Mouse (Mus musculus): ENCODE data around the gene Ccna2. TPM values are rescaled to one million over a fixed set of nuclear protein-coding genes. Genes with fewer than 3 reads are reported as not detected.
A peak's percentile ranks its signal among the peaks of the same experiment; 100 is the strongest.

The Ccna2 gene
- polyA plus RNA-seq, 1 experiment = 106 TPM

- Histone ChIP-seq H3K27ac (ENCODE audit: control insufficient read depth, insufficient read depth, low read depth, low read length, poor library complexity) (no peak overlapping the region), H3K4me3 (replicated peaks; ENCODE audit: control insufficient read depth, low read depth, low read length) (no peak overlapping the region), H3K4me1 (ENCODE audit: control insufficient read depth, insufficient read depth, low read length) (no peaks in the 10 kb centered on the region)
- 74% methylated on average over 3 of the region's 3 CpGs for WGBS
- TF ChIP-seq CTCF (IDR thresholded peaks at IDR 0.05; ENCODE audit: control insufficient read depth, insufficient read depth, low read length) = no peak
- no peak for TF ChIP-seq POLR2A (IDR thresholded peaks at IDR 0.05; ENCODE audit: borderline replicate concordance, control insufficient read depth, low read depth, low read length)
These were observed 27.0 kb downstream of the Ccna2 start for GRCm38 (mm10) chr3:36544961-36545360.

- H3K4me1 ChIP-seq (ENCODE audit: control insufficient read depth, insufficient read depth, low read length) = no peaks in the 10 kb centered on the region
- TF ChIP-seq CTCF (IDR thresholded peaks at IDR 0.05; ENCODE audit: control insufficient read depth, insufficient read depth, low read length) (no peak), POLR2A (IDR thresholded peaks at IDR 0.05; ENCODE audit: borderline replicate concordance, control insufficient read depth, low read depth, low read length) (no peak)
- no peak overlapping the region for H3K27ac ChIP-seq (ENCODE audit: control insufficient read depth, insufficient read depth, low read depth, low read length, poor library complexity)
- no peak overlapping the region for H3K4me3 ChIP-seq (replicated peaks; ENCODE audit: control insufficient read depth, low read depth, low read length)
- WGBS = 76% methylated on average over 2 of the region's 2 CpGs
These were observed 30.6 kb downstream of the Ccna2 start for GRCm38 (mm10) chr3:36541399-36541798.

DNA sequence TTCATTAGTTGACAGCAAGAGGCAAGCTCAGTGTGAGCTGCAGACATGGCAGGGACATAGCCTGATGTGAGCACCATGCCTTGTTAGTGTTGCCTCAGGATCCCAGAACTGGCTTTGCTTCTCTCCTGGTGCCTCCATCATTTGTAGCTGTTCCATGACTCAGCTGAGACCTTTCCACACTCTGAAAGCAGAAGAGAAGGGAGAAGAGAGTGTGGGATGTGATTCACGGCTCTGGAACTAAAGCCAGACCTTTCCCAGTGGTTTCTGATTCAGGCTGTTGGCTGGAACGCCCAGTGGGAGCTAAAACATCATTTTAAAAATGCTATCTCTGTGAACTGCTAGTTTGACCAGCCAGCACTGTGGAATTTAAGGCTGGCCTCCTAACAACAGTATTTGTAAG lies 31.2 kb downstream of the Ccna2 start:
- no peak overlapping the region for H3K4me3 ChIP-seq (replicated peaks; ENCODE audit: control insufficient read depth, low read depth, low read length)
- H3K4me1 ChIP-seq (ENCODE audit: control insufficient read depth, insufficient read depth, low read length) = no peaks in the 10 kb centered on the region
- 69% methylated on average over 2 of the region's 2 CpGs for WGBS
- H3K27ac ChIP-seq (ENCODE audit: control insufficient read depth, insufficient read depth, low read depth, low read length, poor library complexity) = no peak overlapping the region
- no peak for TF ChIP-seq CTCF (IDR thresholded peaks at IDR 0.05; ENCODE audit: control insufficient read depth, insufficient read depth, low read length)
- no peak for TF ChIP-seq POLR2A (IDR thresholded peaks at IDR 0.05; ENCODE audit: borderline replicate concordance, control insufficient read depth, low read depth, low read length)

- Histone ChIP-seq H3K27ac (ENCODE audit: control insufficient read depth, insufficient read depth, low read depth, low read length, poor library complexity) (no peak overlapping the region), H3K4me3 (replicated peaks; ENCODE audit: control insufficient read depth, low read depth, low read length) (no peak overlapping the region), H3K4me1 (ENCODE audit: control insufficient read depth, insufficient read depth, low read length) (no peaks in the 10 kb centered on the region; the same call in 1 of the 2 replicates)
- TF ChIP-seq POLR2A (IDR thresholded peaks at IDR 0.05; ENCODE audit: borderline replicate concordance, control insufficient read depth, low read depth, low read length) = no peak
- TF ChIP-seq CTCF (IDR thresholded peaks at IDR 0.05; ENCODE audit: control insufficient read depth, insufficient read depth, low read length) = no peak
- WGBS = 70% methylated on average over 4 of the region's 4 CpGs
These were observed 34.1 kb downstream of the Ccna2 start for GRCm38 (mm10) chr3:36537701-36538470.

GRCm38 (mm10) chr3:36536041-36536440 lies 35.9 kb downstream of the Ccna2 start:
- Histone ChIP-seq H3K27ac (ENCODE audit: control insufficient read depth, insufficient read depth, low read depth, low read length, poor library complexity) (no peak overlapping the region), H3K4me3 (replicated peaks; ENCODE audit: control insufficient read depth, low read depth, low read length) (no peak overlapping the region), H3K4me1 (ENCODE audit: control insufficient read depth, insufficient read depth, low read length) (no peaks in the 10 kb centered on the region; the same call in 1 of the 2 replicates)
- WGBS = 70% methylated on average over 12 of the region's 12 CpGs
- TF ChIP-seq CTCF (IDR thresholded peaks at IDR 0.05; ENCODE audit: control insufficient read depth, insufficient read depth, low read length) = no peak
- no peak for TF ChIP-seq POLR2A (IDR thresholded peaks at IDR 0.05; ENCODE audit: borderline replicate concordance, control insufficient read depth, low read depth, low read length)

DNA sequence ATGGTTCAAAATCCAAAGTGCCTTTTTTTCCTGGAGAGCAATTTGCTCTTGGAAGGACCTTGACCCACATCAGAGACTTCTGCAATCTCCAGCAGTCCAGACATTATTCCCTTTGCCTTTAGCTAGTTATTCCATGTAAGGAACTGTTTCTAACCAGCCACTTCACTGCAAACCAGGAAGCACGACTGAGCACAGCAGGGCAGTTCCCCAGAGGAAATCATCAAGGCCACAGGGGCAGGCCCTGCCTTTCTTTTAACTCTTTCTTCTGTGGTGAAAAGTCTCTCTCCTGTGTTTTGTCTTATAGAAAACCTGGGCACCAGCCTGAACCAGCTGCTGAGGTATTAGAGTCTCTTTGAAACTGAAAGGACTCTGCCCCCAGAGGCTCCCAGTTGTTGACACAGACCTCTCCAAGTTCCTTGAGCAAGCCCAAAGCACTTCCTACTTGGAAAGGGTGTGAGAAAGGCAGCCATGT lies 38.7 kb downstream of the Ccna2 start:
- TF ChIP-seq CTCF (IDR thresholded peaks at IDR 0.05; ENCODE audit: control insufficient read depth, insufficient read depth, low read length) = no peak
- TF ChIP-seq POLR2A (IDR thresholded peaks at IDR 0.05; ENCODE audit: borderline replicate concordance, control insufficient read depth, low read depth, low read length) = no peak
- H3K4me3 ChIP-seq (replicated peaks; ENCODE audit: control insufficient read depth, low read depth, low read length) = no peak overlapping the region
- H3K27ac ChIP-seq (ENCODE audit: control insufficient read depth, insufficient read depth, low read depth, low read length, poor library complexity) = no peak overlapping the region
- H3K4me1 ChIP-seq (ENCODE audit: control insufficient read depth, insufficient read depth, low read length) = no peaks in the 10 kb centered on the region; the same call in 1 of the 2 replicates
- WGBS = 0% methylated on average over 1 of the region's 1 CpGs

GRCm38 (mm10) chr3:36532738-36533137 lies 39.2 kb downstream of the Ccna2 start:
- Histone ChIP-seq H3K27ac (ENCODE audit: control insufficient read depth, insufficient read depth, low read depth, low read length, poor library complexity) (no peak overlapping the region), H3K4me3 (replicated peaks; ENCODE audit: control insufficient read depth, low read depth, low read length) (no peak overlapping the region), H3K4me1 (ENCODE audit: control insufficient read depth, insufficient read depth, low read length) (no peaks in the 10 kb centered on the region; the same call in 1 of the 2 replicates)
- no peak for TF ChIP-seq CTCF (IDR thresholded peaks at IDR 0.05; ENCODE audit: control insufficient read depth, insufficient read depth, low read length)
- no peak for TF ChIP-seq POLR2A (IDR thresholded peaks at IDR 0.05; ENCODE audit: borderline replicate concordance, control insufficient read depth, low read depth, low read length)
- 47% methylated on average over 7 of the region's 7 CpGs for WGBS

- 2% methylated on average over 18 of the region's 18 CpGs for WGBS
- Histone ChIP-seq H3K27ac (ENCODE audit: control insufficient read depth, insufficient read depth, low read depth, low read length, poor library complexity) (no peak overlapping the region), H3K4me3 (replicated peaks; ENCODE audit: control insufficient read depth, low read depth, low read length) (peak overlapping the region; percentile 60), H3K4me1 (ENCODE audit: control insufficient read depth, insufficient read depth, low read length) (no peaks in the 10 kb centered on the region; the same call in 1 of the 2 replicates)
- no peak for TF ChIP-seq CTCF (IDR thresholded peaks at IDR 0.05; ENCODE audit: control insufficient read depth, insufficient read depth, low read length)
- TF ChIP-seq POLR2A (IDR thresholded peaks at IDR 0.05; ENCODE audit: borderline replicate concordance, control insufficient read depth, low read depth, low read length) = no peak
These were observed 39.9 kb downstream of the Ccna2 start for GRCm38 (mm10) chr3:36531979-36532542.

Data from bone marrow, adult 2 months (tissue).